Mouse (Mus musculus): Measurements from ENCODE around the gene Defb48. TPM values are rescaled to one million over a fixed set of nuclear protein-coding genes. Genes with fewer than 3 reads are reported as not detected.
A peak's percentile ranks its signal among the peaks of the same experiment; 100 is the strongest.

The Defb48 gene
- polyA plus RNA-seq, 1 experiment from 2014 or later: not detected

GRCm38 (mm10) chr14:62939435-62939834, 44.9 kb downstream of the Defb48 start:
- Histone ChIP-seq H3K9ac (ENCODE audit: low read length) (no peak overlapping the region), H3K4me1 (replicated peaks; ENCODE audit: control insufficient read depth, insufficient read depth) (no peaks in the 10 kb centered on the region), H3K27ac (replicated peaks) (no peak overlapping the region), H3K4me2 (replicated peaks; ENCODE audit: low read depth) (no peak overlapping the region), H3K9me3 (ENCODE audit: control insufficient read depth, low read length) (no peaks in the 10 kb centered on the region), H3K4me3 (ENCODE audit: low read depth, low read length) (no peak overlapping the region), H3K36me3 (ENCODE audit: control insufficient read depth, insufficient read depth, low read length) (no peaks in the 10 kb centered on the region), H3K27me3 (ENCODE audit: control insufficient read depth, insufficient read depth, low read length) (no peaks in the 10 kb centered on the region)
- WGBS: 98% methylated on average over 3 of the region's 3 CpGs
- no peak for DNase-seq (ENCODE audit: low spot score)
- TF ChIP-seq EP300 (optimal IDR thresholded peaks at IDR 0.05): no peak
- TF ChIP-seq CTCF (IDR thresholded peaks at IDR 0.05; ENCODE audit: low read depth): peak; percentile 50
- no peak for ATAC-seq (ENCODE audit: low FRiP score, low TSS enrichment)

DNA sequence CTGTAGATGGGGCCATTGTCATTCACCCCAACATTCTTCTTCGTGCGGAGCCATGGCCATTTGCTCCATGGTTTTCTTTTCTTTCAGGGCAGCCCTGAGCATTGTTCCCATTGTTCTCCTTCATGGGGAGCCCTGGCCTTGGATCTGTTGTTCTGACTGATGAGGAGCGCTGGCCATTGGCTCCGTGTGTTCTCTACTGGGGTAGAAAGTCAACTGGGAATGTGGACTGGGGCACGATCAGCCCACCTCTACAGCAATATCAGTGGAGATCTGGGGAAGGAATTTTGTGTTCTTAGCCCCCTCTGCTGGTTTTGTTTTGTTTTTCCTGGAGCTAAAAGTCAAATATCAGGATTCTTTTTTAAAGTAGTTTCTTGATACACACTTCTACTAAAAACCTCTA, 46.6 kb downstream of the Defb48 start:
- no peak for TF ChIP-seq EP300 (optimal IDR thresholded peaks at IDR 0.05)
- peak; percentile 65 for TF ChIP-seq CTCF (IDR thresholded peaks at IDR 0.05; ENCODE audit: low read depth)
- WGBS: 77% methylated on average over 5 of the region's 5 CpGs
- Histone ChIP-seq H3K36me3 (ENCODE audit: control insufficient read depth, insufficient read depth, low read length) (no peaks in the 10 kb centered on the region), H3K4me3 (ENCODE audit: low read depth, low read length) (no peak overlapping the region), H3K27ac (replicated peaks) (no peak overlapping the region), H3K27me3 (ENCODE audit: control insufficient read depth, insufficient read depth, low read length) (no peaks in the 10 kb centered on the region), H3K4me1 (replicated peaks; ENCODE audit: control insufficient read depth, insufficient read depth) (no peaks in the 10 kb centered on the region), H3K9ac (ENCODE audit: low read length) (no peak overlapping the region), H3K4me2 (replicated peaks; ENCODE audit: low read depth) (no peak overlapping the region), H3K9me3 (ENCODE audit: control insufficient read depth, low read length) (no peaks in the 10 kb centered on the region)
- no peak for ATAC-seq (ENCODE audit: low FRiP score, low TSS enrichment)
- no peak for DNase-seq (ENCODE audit: low spot score)

GRCm38 (mm10) chr14:62936631-62937380, 47.5 kb downstream of the Defb48 start:
- Histone ChIP-seq H3K27me3 (ENCODE audit: control insufficient read depth, insufficient read depth, low read length) (no peaks in the 10 kb centered on the region), H3K9me3 (ENCODE audit: control insufficient read depth, low read length) (no peaks in the 10 kb centered on the region), H3K4me1 (replicated peaks; ENCODE audit: control insufficient read depth, insufficient read depth) (no peaks in the 10 kb centered on the region), H3K4me3 (ENCODE audit: low read depth, low read length) (no peak overlapping the region), H3K9ac (ENCODE audit: low read length) (no peak overlapping the region), H3K27ac (replicated peaks) (no peak overlapping the region), H3K4me2 (replicated peaks; ENCODE audit: low read depth) (no peak overlapping the region), H3K36me3 (ENCODE audit: control insufficient read depth, insufficient read depth, low read length) (no peaks in the 10 kb centered on the region)
- 81% methylated on average over 6 of the region's 6 CpGs for WGBS
- TF ChIP-seq EP300 (optimal IDR thresholded peaks at IDR 0.05) (no peak), CTCF (IDR thresholded peaks at IDR 0.05; ENCODE audit: low read depth) (no peak)
- DNase-seq (ENCODE audit: low spot score) (no peak), ATAC-seq (ENCODE audit: low FRiP score, low TSS enrichment) (no peak)

DNA sequence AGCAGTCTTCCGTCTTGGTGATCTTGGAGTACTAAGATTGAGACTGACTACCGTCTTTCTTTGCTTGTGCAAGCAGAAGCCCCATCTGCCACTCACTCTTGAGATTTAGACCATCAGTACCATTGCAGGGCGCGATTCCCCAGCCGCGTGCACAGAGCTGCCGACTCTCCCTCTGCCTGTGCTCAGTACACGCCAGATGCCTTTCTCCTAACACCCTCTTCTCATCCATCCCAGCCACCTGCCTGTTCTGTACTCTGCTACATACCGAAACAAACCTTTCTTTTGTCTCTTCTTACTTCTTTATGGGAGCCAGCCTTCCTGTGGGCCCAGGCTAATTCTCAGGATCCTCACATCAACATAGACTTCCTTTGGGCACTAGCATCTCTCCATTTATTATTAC, 48.9 kb downstream of the Defb48 start:
- DNase-seq (ENCODE audit: low spot score) (no peak), ATAC-seq (ENCODE audit: low FRiP score, low TSS enrichment) (no peak)
- H3K4me1 ChIP-seq (replicated peaks; ENCODE audit: control insufficient read depth, insufficient read depth): no peaks in the 10 kb centered on the region
- no peak overlapping the region for H3K9ac ChIP-seq (ENCODE audit: low read length)
- no peaks in the 10 kb centered on the region for H3K27me3 ChIP-seq (ENCODE audit: control insufficient read depth, insufficient read depth, low read length)
- H3K4me2 ChIP-seq (replicated peaks; ENCODE audit: low read depth): no peak overlapping the region
- WGBS: 88% methylated on average over 9 of the region's 9 CpGs
- no peaks in the 10 kb centered on the region for H3K9me3 ChIP-seq (ENCODE audit: control insufficient read depth, low read length)
- no peaks in the 10 kb centered on the region for H3K36me3 ChIP-seq (ENCODE audit: control insufficient read depth, insufficient read depth, low read length)
- TF ChIP-seq EP300 (optimal IDR thresholded peaks at IDR 0.05) (no peak), CTCF (IDR thresholded peaks at IDR 0.05; ENCODE audit: low read depth) (no peak)
- H3K4me3 ChIP-seq (ENCODE audit: low read depth, low read length): no peak overlapping the region
- H3K27ac ChIP-seq (replicated peaks): no peak overlapping the region

GRCm38 (mm10) chr14:62928101-62928541, 56.2 kb downstream of the Defb48 start:
- H3K27me3 ChIP-seq (ENCODE audit: control insufficient read depth, insufficient read depth, low read length): no peaks in the 10 kb centered on the region
- no peaks in the 10 kb centered on the region for H3K4me1 ChIP-seq (replicated peaks; ENCODE audit: control insufficient read depth, insufficient read depth)
- ATAC-seq (ENCODE audit: low FRiP score, low TSS enrichment) (no peak), DNase-seq (ENCODE audit: low spot score) (no peak)
- 59% methylated on average over 5 of the region's 5 CpGs for WGBS
- TF ChIP-seq EP300 (optimal IDR thresholded peaks at IDR 0.05): no peak
- no peak for TF ChIP-seq CTCF (IDR thresholded peaks at IDR 0.05; ENCODE audit: low read depth)
- H3K27ac ChIP-seq (replicated peaks): no peak overlapping the region
- no peak overlapping the region for H3K9ac ChIP-seq (ENCODE audit: low read length)
- H3K4me2 ChIP-seq (replicated peaks; ENCODE audit: low read depth): no peak overlapping the region
- H3K9me3 ChIP-seq (ENCODE audit: control insufficient read depth, low read length): no peaks in the 10 kb centered on the region
- no peaks in the 10 kb centered on the region; the same call in 1 of the 2 replicates for H3K36me3 ChIP-seq (ENCODE audit: control insufficient read depth, insufficient read depth, low read length)
- no peak overlapping the region for H3K4me3 ChIP-seq (ENCODE audit: low read depth, low read length)

Other genes starting within 250 kb of the Defb48 start
- 6.7 and 10.3 TPM in 2 replicates for gene Ints6, start 223.3 kb downstream of the Defb48 start, polyA plus RNA-seq (2015; fragmentation: Nextera tagmentation; extraction: Ambion mirVana)
- 2.4 and 2.5 TPM in 2 replicates for gene Wdfy2, start 146.8 kb downstream of the Defb48 start, polyA plus RNA-seq (2015; fragmentation: Nextera tagmentation; extraction: Ambion mirVana)
- not detected in 2 replicates for gene Defb47, start 13.6 kb upstream of the Defb48 start, polyA plus RNA-seq (2015; fragmentation: Nextera tagmentation; extraction: Ambion mirVana)
- not detected in 2 replicates for gene Defb43, start 27.3 kb upstream of the Defb48 start, polyA plus RNA-seq (2015; fragmentation: Nextera tagmentation; extraction: Ambion mirVana)
- 0.32 and 0.69 TPM in 2 replicates for gene Defb42, start 62.5 kb upstream of the Defb48 start, polyA plus RNA-seq (2015; fragmentation: Nextera tagmentation; extraction: Ambion mirVana)
- not detected in 2 replicates for gene Defb30, start 65.5 kb upstream of the Defb48 start, polyA plus RNA-seq (2015; fragmentation: Nextera tagmentation; extraction: Ambion mirVana)

All from stomach, postnatal 0 days (tissue).